Mouse (Mus musculus): ENCODE data around the gene Smurf2.

Gene Smurf2

DNA sequence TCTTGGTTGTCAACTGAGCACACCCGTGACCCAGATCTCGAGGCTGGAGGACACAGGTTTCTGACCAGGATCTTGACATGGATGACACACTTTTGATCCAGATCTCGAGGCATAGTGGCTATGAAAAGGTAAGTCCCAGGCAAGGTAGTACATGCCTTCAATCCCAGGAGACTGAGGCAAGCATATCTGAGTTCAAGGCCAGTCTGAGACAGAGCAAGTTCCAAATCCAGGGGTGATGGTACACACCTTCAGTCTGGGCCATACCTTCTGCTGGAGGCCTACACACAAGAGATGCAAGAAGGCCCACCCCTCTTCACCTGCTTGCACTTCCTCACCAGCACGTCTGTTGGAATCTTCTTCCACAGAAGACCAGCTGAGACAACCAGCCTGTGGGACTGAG, 14.8 kb downstream of the Smurf2 start:
- no peak for DNase-seq

DNA sequence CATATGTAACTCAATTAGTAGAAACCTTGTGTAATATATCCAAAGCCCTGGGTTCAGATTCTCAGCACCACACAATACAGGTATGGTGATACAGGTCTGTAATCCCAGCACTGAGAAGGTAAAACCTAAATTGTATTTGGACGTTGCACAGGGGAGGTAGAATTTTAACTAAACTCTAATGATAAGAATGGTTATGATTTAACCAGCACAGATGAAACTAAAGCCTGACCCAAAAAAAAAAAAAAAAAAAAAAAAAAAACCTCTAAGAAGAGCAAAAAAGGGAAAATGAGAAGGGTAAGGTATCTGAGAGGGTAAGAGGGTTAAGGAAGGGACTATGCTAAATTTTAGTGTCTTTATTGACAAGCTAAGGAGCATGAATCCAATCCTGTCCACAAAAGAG, 20.7 kb downstream of the Smurf2 start:
- no peak for DNase-seq

DNA sequence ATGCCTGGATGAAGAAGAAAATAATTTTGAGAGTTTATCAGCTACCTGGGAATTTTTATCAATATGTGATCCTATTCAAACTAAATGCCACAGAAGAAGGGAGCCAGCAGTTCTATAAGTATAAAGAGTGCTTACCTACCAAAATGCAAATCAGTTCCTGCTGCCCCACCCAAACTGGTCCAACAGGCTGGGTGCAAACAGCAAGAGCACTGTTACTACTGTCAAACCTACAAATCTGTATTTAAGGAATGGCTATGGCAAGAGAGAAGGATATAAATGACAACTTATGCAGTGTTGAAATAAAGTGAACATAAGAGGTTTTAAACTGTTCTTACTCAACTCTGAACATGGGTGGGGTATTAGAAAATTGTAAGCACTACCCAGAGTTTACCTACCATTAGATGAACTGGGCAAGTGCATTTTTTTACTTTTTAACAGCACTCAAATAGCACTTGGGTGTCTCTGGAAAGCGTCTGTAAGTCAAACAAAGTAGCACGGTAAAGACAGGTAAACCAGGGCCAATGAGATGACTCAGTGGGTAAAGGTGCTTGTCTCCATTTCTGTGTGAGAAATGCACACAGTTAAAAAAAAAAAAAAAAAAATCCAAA, 23.9 kb downstream of the Smurf2 start:
- DNase-seq, result no peak

DNA sequence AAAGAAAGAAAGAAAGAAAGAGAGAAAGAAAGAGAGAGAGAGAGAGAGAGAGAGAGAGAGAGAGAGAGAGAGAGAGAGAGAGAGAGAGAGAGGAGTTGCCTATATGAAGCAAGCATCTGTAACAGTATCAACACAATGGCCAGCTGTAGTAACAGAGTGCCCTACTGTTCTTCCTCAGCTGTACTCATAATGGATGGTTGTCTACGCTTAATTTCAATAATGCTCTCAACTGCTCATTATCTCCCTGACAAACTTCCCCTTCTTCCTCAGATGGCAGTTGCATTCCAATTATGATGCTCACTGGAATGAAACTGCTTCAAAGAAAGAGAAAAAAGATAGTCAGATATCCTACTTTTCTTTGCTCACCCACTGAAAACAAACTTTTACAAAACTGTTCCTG, 36.9 kb downstream of the Smurf2 start:
- no peak for DNase-seq

DNA sequence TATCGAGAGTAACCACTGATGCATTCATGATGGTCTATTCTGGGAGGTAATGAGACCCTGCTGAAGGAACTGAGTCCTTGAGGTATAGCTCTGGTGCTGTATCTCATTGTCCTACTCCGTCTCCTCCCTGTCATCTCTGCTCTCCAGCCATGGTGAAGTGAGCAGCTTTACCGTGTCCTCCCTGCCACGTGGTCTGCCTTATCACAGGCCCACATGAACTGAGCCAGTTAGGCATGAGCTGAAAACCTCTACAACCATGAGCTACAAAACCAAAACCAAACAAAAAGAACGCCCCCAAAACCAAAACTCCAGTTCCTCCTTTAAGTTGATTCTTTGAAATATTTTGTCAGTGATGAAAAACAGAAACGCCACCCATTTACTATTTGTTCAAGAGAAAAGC, 47.9 kb downstream of the Smurf2 start:
- no peak for DNase-seq

GRCm38 (mm10) chr11:106851438-106851837, 69.1 kb downstream of the Smurf2 start:
- DNase-seq, result peak; percentile 26

GRCm38 (mm10) chr11:106842002-106842401, 78.5 kb downstream of the Smurf2 start:
- DNase-seq, result no peak

GRCm38 (mm10) chr11:106828079-106828478, 92.4 kb downstream of the Smurf2 start:
- no peak for DNase-seq

DNA sequence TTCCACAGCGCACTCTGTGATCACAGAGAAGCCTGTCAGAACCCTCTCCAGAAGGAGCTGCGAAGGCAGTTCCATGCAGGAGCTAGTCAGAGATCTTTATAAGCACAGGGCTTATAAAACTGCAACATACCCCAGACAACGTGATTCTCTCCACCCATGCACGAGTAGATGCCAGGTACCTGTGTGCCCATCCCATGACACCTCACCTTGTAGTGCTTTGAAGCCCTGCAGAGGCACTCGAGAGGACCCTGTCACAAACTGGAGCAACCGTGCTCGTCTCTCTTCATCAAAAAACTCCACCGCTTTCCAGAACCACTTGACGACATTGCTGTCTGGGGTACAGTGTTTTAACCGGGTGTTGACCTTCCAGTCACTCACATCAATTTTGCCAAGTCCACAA, 96.1 kb downstream of the Smurf2 start:
- DNase-seq, result no peak

DNA sequence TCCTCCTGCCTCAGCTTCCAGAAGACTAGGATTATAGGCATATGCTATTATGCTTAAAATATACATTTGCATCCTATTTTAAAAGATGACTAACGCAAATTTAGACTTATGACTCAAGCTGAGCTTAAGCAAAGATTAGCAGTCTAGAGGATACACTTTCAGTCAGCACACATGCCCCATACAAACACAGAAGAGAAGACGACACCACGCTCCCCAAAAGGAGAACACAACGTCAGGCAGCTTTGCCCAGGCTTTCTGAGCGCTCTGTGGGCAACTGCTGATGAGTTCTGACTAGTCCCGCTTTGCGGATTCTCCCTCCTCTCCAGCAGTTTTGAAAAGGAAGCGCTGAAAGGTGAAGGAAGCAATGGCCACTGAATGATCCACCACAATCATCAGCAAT, 96.8 kb downstream of the Smurf2 start:
- no peak for DNase-seq

- no peak for DNase-seq
Measured at GRCm38 (mm10) chr11:106822911-106823310, 97.6 kb downstream of the Smurf2 start.

- DNase-seq, result no peak
Measured at GRCm38 (mm10) chr11:106822491-106822890, 98.0 kb downstream of the Smurf2 start.

DNA sequence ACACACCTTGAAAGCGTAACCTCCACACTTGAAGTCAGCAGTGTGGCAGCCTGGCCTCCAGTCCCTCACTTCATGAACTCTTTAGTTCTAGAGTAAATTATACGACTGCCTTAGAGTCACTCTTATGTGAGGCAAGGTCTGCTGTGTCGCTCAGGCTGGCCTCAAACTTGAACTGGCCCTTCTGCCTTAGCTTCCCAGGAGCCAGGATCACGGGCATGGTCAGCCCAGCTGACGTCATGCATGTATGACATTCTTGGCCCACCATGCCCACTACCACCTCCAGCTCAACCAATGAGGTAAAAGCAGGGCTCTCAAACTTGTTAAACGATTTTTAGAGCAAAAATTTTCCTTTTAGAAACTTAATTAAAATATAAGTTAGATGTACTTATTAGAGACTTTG, 99.1 kb downstream of the Smurf2 start:
- DNase-seq, result no peak

GRCm38 (mm10) chr11:106820972-106821371, 99.5 kb downstream of the Smurf2 start:
- DNase-seq, result no peak

GRCm38 (mm10) chr11:106820252-106820651, 100.3 kb downstream of the Smurf2 start:
- no peak for DNase-seq

GRCm38 (mm10) chr11:106819595-106819994, 100.9 kb downstream of the Smurf2 start:
- DNase-seq, result no peak

DNA sequence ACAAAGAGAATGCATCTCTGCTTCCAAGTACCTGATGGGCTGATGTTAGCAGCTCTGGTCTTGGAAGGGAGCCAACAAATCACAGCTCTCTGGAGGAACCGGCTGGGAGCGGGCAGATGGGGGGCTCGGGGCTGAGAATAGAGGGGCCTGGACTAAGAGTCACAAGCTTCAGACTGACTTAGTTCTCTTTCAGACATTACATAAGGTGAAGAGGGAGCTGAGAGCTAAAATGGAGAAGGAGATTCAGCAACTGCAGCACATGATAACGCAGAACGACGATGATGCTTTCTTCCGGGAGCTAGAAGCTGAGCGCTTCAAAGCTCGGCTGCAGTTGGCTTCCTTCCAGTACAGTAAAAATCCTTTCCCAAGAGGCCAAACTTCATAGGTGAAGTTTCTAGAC, 102.2 kb downstream of the Smurf2 start:
- DNase-seq, result no peak

DNA sequence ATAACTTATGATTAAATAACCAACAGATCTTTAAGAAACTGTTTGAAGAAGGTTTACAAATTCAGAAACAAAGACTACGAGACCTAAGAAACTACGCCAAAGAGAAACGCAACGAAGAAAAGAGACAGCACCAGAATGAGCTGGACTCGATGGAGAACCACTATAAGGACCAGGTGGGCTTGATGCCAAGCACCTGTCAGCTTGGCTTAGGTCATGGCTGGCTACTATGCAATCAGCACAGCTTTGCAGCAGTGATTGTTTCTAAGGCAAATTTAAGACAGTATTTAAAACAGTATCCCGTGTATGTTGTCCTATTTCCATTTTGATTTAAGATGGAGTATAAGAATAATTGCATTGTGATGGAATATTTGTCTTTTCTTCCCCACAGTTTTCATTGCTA, 102.7 kb downstream of the Smurf2 start:
- DNase-seq, result no peak

- no peak for DNase-seq
Measured at GRCm38 (mm10) chr11:106817156-106817555, 103.4 kb downstream of the Smurf2 start.

GRCm38 (mm10) chr11:106816316-106816715, 104.2 kb downstream of the Smurf2 start:
- DNase-seq, result no peak

GRCm38 (mm10) chr11:106815761-106816160, 104.8 kb downstream of the Smurf2 start:
- DNase-seq, result no peak

DNA sequence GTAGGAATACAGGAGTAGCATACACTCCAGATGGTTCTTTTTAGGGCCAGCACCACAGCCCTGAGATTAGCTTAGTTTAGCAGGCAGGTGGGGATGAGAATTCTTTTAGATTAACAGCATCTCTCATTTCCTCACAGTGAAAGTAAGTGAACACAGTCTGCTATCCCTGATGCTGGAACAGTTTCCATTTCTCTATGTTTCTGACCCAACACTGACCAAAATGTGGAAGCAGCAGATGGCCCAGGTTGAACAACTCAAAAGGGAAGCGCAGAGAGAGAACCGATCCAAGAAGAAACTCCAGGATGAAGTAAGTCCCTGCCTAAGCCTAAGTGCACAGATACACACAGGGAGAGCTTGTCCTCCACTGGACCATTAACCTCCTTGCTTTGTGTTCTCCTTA, 105.2 kb downstream of the Smurf2 start:
- no peak for DNase-seq

GRCm38 (mm10) chr11:106814601-106815320, 105.8 kb downstream of the Smurf2 start:
- DNase-seq, result no peak

- no peak for DNase-seq
Measured at GRCm38 (mm10) chr11:106812410-106813136, 107.9 kb downstream of the Smurf2 start.

Data from embryo, embryonic 11 days (tissue).